Mouse (Mus musculus) thymus, postnatal 0 days (tissue): ENCODE measurements around the gene Plekhm2. TPM values are rescaled to one million over a fixed set of nuclear protein-coding genes. Genes with fewer than 3 reads are reported as not detected.
A peak's percentile ranks its signal among the peaks of the same experiment; 100 is the strongest.

Experiments used
- DNase-seq: peaks from one replicate; pipeline ENCODE4 v3.0.0-alpha.2; 2015; ENCODE audit warnings: low spot score
- polyA plus RNA-seq: library from polyadenylated mRNA; unstranded; fragments of >200 nt; fragmentation: Nextera tagmentation; extraction: Ambion mirVana; gene quantifications from 2 replicates; pipeline ENCODE4 v1.2.1, GENCODE M21; 2015

The Plekhm2 gene
- polyA plus RNA-seq, 1 experiment from 2014 or later: 3.6 TPM

DNA sequence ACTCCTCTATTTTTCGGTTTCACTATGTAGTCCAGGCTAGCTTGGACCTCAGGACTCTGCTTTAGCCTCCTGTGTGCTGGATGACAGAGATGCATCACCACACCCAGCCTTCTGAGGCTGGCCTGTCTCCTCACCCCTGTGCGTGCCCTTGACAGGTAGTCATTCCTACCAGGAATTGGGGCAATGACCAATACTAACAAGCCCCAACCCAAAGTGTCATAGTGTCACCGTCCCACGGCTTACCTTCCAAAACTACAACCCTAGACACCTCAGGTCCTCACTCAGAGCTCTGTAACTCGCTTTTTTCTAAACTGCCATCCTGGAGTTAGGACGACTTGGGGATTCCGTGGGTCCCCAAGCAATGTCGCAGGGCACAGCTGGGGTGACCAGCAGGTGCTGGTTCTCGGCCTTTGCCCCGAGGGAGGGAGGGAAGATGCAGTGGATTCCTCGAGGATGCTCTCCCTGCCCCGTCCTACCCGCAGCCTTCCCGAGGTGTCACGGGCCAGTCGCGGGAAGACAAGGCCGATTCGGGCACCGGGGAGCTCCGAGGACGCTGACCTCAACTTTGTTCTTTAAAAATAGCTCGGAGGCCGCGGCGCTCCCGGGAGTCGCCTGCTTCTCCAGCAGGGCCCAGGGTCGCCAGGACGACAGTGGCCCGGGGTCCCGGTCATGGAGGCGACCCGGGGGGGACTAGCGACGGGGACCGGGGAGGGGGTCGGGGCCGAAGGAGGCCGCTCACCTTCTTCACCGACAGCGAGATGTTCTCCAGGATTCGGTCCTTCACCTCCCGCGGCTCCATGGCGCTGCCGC lies 1.4 kb downstream of the Plekhm2 start:
- DNase-seq: peak; percentile 9

DNA sequence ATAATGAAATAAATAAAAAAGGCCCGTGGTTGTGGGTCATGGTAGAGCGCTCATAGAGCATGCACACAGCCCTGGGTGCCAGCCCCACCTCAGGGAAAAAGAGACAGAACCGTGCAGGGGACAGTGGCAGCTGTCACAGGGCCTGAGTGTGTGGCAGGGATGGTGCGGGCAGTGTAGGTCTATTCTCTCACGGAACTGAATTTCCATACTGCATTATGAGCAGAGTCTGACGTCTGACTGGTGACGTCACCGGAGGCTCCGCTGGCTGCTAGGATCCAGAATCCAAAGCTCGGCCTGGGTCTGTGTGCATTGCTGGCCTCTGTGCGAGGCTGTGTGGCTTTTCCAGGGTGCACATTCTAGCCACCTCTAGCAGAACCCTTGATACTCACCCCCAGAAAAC lies 3.8 kb downstream of the Plekhm2 start:
- DNase-seq: no peak

DNA sequence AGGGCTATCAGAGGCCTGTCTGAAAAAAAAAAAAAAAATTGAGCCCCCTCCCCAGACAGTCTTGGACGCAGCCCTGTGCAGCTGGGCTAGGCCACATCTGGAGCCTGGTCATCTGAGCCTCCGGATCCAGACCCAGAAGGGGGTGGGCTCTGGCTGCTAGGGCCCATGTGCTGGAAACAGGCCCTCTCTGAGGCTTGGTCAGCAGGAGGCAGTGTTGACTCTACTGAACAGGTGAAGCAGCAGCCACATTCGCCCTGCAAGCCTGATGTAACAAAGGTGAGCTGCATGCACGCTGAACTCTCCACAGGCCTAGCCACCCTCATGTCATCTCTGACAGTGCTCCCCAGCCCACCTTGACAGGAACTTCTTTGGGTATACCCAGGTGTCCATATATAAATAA lies 5.0 kb downstream of the Plekhm2 start:
- DNase-seq: no peak

DNA sequence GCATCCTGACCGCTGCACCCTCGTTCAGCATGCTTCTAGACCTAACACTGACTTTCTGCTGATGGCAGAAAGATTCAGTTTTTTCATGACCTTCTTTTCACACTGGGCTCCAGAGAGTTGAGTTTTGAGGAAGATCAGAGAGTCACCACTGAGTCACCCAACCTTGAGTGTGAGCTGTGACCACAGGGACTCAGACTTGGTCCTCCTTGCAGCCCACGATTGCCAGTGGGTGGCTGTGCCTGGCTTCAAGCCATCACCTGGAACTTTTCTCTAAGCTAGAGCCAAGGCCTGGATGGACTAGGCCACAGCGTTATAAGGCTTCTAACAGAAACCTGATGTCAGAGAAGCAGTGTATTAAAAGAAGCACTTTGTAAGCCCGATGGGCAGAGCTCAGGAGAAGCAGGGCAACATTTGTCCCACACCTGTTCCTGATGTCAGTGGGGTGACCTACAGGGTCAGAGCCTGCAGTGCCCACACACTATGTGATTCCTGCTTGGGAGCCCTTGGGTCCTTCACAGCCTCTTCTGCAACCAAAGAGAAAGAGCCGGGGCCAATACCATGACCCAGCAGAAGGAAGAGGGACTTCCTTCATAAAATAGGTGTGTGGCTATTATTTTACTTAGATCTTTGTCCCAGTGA lies 5.7 kb downstream of the Plekhm2 start:
- no peak for DNase-seq

DNA sequence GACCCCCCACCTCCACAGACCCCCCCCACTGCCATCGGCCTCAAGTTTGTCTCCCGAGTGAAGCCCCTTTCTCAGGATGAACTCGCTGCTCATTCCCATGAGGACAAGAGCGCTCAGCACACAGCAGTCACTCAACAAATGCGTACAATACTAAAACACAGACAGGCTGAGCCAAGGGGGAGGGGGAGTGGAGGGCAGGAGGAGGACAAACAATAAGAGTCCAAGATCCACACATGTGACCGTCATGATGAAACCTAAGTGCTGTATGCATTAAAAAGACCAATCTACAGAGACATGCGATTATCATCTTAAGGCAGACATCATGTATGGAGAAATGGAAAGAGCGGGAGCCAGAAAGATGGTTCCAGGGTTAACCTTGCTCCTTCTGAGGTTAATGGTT lies 7.8 kb downstream of the Plekhm2 start:
- DNase-seq: no peak

DNA sequence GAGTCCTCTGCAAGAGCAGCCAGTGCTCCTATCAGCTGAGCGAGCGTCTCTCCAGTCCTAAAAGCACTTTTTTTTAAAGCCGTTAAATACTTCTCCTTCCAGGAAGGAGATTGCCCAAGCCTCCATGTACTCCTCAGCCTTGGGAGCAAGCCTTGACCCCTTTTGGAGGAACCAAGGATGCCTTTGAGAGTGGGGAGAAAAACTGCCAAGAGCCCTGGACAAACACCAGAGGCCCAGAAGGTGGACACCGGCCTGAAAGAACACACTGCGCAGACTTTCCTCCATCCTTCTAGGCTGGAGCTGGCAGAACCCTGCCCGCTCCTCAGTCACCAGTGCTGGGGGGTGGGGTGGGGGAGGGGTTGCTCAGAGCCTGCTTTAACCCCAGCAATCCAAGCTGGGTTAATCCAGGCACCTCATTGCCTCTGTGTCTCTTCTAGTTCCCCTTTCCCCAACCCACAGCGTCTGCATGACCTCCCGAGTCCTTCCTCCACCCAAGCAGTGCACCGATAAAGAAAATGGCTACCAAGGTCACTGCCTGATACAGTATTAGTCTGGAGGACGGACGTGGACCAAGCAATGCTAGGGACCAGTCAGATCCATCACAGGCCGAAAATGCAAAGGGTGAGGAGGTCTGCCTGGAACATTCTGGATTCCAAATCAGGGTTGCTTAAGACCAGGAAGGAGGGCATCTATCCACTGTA lies 8.6 kb downstream of the Plekhm2 start:
- no peak for DNase-seq

DNA sequence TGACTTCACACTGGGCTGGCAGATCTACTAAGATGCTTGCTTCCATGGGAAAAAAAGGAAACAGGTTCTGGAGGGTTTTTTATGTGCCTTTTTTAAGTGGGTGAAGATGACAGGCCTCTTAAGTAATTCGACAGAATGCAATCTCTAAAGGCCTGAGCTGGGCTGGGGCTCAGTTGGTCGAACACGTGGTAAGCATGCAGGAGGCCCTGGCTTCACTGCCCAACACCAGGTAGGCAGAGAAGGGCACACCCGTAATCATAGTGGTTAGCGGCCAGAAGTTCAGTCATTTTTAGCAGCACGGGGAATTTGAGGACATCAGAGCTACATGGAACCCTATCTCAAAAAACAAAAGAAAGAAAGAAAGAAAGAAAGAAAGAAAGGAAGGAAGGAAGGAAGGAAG lies 10.2 kb downstream of the Plekhm2 start:
- no peak for DNase-seq

DNA sequence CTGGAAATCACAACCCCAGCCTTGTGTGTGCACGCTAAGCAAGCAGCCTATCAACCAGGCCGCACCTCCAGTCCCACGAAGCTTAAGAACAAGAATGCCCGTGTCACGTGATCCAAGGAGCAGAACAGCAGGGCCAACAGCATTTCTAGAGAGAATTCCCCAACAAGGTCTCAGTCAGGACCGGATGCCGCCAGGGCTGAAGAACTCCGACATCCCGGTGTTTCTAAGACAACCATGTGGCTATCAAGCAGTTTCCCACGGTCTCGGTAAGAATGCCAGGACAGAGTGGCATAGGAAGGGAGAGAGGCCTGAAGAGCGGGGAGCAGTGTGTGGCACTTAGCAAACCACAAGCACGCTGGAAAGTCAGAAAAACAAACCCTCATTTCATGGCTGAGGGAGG lies 10.9 kb downstream of the Plekhm2 start:
- no peak for DNase-seq

DNA sequence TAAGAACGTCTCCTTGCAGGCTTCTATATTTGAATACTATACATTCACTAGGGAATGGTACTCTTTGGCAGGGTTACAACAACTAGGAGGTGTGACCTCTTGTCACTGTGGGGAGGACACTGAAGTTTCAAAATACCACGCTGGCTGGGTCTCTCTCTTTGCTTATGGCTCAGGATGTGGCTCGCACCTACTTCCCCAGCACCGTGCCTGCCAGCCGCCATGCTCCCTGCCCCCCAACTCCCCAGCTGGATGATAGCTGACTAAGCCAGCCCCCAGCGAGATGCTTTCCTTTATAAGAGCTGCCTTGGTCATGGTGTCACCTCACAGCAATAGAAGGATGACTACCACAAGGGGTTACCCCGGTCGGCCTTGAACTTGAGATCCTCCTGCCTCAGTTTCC lies 11.7 kb downstream of the Plekhm2 start:
- DNase-seq: no peak

DNA sequence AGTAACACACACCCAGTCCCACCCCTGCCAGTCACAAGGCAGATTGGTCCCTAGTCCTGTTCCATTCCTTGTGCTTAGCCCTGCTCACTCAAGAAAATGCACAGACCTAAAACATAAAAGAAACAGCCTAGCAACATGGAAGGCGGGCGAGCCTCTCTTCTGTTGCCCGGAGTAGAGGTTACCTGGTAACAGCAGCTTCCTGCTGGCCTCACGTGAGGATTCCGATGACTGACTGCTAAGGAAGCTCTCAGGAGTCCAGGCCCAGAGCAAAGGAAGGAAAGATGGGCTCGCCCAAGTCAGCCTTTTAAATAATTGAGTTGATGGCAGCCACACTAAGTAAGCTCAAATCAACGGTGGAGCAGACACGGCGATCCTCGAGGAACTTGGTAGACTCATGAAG lies 12.8 kb downstream of the Plekhm2 start:
- DNase-seq: no peak

DNA sequence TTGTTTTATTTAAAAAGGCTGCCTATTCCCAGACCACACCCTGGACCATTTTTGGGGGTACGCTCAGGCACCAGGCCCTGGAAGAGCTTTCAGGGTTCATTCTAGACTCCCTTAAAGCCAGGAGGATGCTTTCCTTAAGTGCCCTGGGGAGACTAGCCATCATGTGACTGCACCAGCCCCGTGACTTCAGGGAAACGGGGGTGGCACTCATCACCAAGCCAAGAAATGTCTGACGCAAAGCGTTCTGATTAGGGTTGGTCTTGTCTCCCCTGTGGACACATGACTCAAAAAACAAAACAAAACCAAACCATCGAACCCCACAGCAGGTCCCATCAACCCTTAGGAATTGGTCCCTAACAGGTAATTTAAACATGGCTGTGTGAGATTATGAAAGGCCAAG lies 13.4 kb downstream of the Plekhm2 start:
- no peak for DNase-seq

DNA sequence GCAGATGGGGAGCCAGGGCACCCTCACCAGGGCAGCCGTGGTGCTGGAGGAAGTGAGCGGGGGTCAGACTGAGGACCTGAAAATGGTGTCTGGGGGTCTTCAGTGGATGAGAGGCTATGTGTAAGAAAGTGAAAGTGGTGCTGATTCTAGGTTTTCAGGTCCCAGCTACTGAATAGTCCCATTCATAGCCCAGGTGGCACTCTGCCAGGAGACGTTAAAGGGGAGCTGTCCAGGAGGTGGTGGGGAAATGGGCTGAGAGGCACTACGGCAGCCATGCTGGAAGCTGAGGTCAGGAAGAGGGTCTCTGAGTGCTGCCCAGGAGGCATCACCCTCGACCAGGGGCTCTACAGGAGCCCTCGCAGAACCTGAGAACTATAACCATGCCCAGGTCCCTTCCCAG lies 15.5 kb downstream of the Plekhm2 start:
- no peak for DNase-seq

DNA sequence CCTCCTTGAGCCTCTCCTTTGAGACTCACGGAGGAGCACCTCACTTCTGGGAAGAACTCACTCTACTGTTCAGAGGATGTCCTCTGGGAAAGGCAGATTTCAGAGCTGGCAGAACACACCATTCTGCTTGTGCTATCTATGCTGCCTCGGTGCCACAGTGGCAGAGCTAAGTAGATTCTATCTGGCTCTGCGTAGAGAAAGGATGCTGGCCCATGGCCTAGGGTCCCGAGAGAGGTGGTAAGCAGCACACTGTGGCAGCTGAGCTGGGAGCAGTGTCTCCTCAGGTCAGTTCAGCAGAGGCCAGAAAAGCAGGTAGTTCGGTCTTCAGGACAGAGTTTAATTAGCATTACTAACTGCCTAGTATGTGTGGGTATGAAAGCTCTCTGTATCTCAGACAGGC lies 16.4 kb downstream of the Plekhm2 start:
- no peak for DNase-seq

DNA sequence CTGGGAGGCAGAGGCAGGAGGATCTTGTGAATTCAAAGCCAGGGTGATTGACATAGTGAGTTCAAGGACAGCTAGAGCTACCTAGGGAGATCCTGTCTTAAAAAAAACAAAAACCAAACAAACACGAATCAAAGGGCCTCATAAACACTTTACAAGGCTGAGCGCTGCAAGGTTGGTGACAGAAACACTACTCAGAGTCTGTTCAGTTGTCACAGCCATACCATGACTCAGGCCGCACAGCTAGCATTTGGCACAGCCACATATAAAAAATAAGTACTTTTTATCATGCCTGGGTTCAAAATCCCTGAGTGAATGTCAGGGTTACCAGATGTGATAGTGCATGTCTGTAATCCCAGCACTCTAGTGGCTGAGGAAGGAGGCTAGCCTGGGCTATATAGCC lies 17.5 kb downstream of the Plekhm2 start:
- DNase-seq: no peak

DNA sequence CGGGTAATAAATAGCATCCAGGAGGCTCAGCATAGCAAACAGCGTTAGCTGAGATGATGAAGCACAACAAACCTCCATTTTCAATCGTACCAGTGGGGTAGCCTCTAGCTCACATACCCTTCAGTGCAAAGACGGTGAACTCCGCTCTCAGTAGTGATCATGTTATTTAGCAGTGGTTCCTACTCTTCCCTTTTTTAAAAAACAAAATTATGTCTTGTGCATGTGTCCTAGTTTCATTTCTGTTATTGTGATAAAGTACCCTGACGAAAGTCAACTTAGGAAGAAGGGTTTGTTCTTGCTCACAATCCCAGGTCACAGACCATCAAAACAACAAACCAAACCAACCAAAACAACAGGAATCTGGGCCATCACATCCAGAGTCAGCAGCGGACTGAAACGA lies 18.7 kb downstream of the Plekhm2 start:
- no peak for DNase-seq

DNA sequence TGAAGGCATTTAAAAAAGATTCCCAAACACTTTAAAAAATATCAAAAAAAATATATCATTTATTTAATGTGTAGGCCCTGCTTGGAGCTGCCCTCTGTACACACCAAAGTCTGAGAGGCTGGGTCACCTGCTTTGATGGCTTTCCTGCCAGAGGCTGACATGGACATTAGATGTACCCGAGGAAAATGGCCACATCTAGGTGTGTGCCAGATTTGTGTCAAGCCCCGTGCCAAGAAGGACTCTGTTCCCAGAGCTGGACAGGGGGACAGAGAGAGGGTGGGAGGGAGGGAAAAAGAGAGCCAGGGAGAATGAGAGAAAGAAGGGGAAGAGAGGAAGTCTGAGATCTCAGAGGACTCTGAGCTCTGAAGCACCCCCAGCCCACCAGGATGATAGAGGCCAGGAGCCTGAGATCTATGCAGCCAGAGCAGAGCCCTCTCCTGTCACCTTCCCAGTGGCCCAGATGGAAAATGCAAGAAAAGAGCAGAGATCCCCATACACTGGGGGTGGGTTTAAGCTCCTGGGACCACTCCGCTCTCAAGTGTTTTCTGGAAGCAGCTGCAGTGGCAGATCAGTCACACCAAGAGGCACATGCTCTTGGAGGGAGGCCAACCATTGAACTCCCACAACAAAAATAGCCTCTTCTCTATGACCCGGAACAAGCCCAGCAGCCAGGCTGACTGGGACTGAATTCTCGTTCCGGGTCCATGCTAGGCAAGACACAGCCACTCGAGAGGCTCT lies 21.4 kb downstream of the Plekhm2 start:
- DNase-seq: no peak

DNA sequence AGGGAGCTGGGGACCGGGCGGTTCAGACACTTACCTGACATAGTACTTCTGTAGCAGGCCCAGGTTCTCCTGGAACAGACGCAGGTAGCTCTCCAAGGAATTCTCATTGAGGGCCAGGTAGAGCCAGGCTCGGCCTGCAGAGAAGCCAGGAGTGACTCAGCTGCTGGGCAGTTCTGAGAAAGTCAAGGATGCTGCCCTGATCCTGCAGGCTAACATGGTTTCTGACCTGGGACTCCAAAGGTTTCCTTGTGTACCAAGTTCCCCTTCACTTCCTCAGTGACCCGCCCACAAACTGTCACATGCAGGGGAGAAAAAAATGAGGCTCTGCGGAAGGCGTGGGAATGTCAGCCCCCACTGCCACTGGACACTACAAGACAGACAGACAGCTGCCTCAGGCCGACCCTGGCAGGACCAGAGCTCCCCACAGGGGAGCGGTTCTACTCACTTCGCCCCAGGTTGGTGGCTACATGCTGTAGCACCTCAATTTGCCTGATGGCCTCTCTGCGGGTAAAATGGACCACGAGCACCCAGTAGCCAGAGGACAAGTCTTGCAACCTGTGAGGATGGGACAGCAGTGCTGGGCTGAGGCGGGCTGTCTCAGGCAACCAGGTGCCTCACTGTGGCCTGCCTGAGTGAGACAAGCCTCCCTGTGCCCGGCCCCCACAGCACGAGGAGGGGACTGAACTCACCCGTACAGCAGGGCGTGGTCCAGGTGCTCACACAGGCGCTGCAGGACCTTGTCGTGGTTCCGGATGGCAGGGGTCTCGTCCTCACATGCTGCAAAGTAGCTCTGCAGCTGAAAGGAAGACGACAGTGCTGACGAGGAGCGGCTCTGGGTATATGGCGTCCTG lies 22.5 kb downstream of the Plekhm2 start:
- DNase-seq: no peak

DNA sequence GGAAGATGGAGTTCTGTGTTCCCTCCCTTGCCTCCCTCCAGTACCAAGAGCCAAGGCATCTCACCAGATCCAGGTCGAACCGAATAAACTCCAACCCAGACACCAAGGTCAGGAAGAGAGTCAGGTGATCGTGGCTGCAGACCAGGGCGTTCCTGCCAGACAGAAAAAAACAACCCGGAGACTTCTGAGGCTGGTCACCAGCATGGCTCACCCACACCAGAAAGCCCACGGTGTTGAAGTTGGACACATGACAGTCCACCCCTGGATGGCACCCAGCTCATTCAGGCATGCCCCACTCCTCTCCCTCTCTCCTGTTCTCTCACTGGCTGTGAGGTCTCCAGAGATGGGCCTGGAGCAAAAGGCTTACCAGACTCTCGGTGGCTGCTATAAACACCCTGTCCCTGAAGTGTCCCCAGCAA lies 23.3 kb downstream of the Plekhm2 start:
- DNase-seq: no peak

DNA sequence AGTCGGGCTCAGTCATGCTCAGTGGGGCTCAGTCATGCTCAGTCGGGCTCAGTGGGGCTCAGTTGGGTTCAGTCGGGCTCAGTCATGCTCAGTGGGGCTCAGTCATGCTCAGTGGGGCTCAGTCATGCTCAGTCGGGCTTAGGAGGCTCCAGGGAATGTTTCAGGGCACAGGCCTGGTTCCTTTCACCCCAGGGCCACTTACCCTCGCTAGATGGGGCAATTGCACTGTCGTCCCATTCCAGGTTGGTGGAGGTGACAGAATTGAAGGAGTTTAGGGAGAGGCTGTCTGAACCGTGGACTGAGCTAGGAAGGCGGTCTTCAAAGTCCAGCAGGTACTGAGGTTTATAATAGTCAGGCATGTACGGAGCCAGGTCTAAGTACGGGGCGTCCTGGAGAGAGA lies 25.2 kb downstream of the Plekhm2 start:
- no peak for DNase-seq

DNA sequence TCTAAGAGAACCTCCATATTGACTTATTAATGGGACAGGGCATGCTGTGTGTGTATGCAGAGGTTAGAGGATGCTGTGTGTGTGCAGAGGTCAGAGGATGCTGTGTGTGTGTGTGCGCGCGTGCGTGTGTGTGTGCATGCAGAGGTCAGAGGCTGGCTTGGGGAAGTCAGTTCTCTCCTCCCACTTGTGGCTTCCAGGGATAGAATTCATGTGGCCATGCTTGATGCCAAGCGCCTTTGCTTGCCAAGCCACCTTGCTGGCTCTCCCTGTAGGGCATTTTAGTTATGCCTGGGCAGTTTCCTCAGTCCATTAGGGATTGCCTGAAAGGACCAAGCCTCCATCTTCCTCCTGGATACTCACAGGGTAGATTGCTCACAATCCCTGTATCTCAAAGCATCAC lies 28.0 kb downstream of the Plekhm2 start:
- no peak for DNase-seq

DNA sequence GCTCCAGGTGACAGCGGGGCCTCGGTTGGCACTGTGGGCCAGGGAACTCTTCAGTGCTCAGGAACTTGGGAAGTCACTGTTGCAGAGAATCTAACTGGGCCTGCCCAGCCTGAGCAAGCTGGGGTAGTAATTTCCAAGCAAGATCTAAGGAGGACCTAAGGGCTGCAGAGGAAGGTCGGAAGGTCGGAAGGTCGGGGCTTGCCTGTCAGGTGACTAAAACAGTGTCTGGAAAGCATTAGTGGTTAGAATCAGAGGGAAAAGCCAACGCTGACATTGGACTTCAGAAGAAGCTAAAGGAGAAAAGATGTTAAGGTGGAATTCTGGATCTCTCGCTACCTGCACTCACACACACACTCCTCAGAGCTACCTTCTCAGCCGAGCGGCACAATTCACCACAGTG lies 28.7 kb downstream of the Plekhm2 start:
- DNase-seq: no peak
